Mouse (Mus musculus): ENCODE results near the gene Tmem255b. TPM values are rescaled to one million over a fixed set of nuclear protein-coding genes. Genes with fewer than 3 reads are reported as not detected.

The Tmem255b gene
- polyA plus RNA-seq (2016; fragmentation: Nextera tagmentation; extraction: Ambion mirVana) = 0.19 and 0.22 TPM in 2 replicates

- H3K36me3 ChIP-seq (replicated peaks) = no peaks in the 10 kb centered on the region
- peaks cover 34% of the 10 kb centered on the region for H3K27me3 ChIP-seq (ENCODE audit: poor library complexity, severe bottlenecking)
- WGBS = 14% methylated on average over 10 of the region's 10 CpGs
- peak within 1 kb of the TSS; percentile 18 for H3K4me3 ChIP-seq
- no peak within 1 kb of the TSS for H3K27ac ChIP-seq
- peaks cover 15% of the 10 kb centered on the region for H3K4me1 ChIP-seq
- DNase-seq (ENCODE audit: extremely low spot score, low spot score) = no peak
- no peaks in the 10 kb centered on the region for H3K9me3 ChIP-seq
Observed at GRCm38 (mm10) chr8:13434889-13435288, at the start of gene Tmem255b. Gene Tmem255b, plus strand, starts transcription at chr8:13435189.

GRCm38 (mm10) chr8:13386366-13386765, 48.6 kb upstream of the Tmem255b start:
- H3K4me1 ChIP-seq = no peaks in the 10 kb centered on the region
- no peaks in the 10 kb centered on the region for H3K9me3 ChIP-seq
- H3K36me3 ChIP-seq (replicated peaks) = peaks cover 8% of the 10 kb centered on the region
- 85% methylated on average over 13 of the region's 13 CpGs for WGBS
- H3K27ac ChIP-seq = no peak overlapping the region
- no peaks in the 10 kb centered on the region for H3K27me3 ChIP-seq (ENCODE audit: poor library complexity, severe bottlenecking)
- no peak overlapping the region for H3K4me3 ChIP-seq
- no peak for DNase-seq (ENCODE audit: extremely low spot score, low spot score)

- 87% methylated on average over 8 of the region's 8 CpGs for WGBS
Observed at GRCm38 (mm10) chr8:13387728-13388127, 47.3 kb upstream of the Tmem255b start.

GRCm38 (mm10) chr8:13388744-13389143, 46.2 kb upstream of the Tmem255b start:
- no peak for DNase-seq (ENCODE audit: extremely low spot score, low spot score)
- Histone ChIP-seq H3K4me3 (no peak overlapping the region), H3K27ac (no peak overlapping the region), H3K9me3 (no peaks in the 10 kb centered on the region), H3K36me3 (replicated peaks) (no peaks in the 10 kb centered on the region), H3K27me3 (ENCODE audit: poor library complexity, severe bottlenecking) (no peaks in the 10 kb centered on the region), H3K4me1 (no peaks in the 10 kb centered on the region)
- WGBS = 87% methylated on average over 2 of the region's 2 CpGs

More at GRCm38 (mm10) chr8:13387728-13388127, 47.3 kb upstream of the Tmem255b start:
- no peak overlapping the region for H3K4me3 ChIP-seq
- no peaks in the 10 kb centered on the region for H3K27me3 ChIP-seq (ENCODE audit: poor library complexity, severe bottlenecking)
- no peaks in the 10 kb centered on the region for H3K9me3 ChIP-seq
- no peaks in the 10 kb centered on the region for H3K36me3 ChIP-seq (replicated peaks)
- no peak for DNase-seq (ENCODE audit: extremely low spot score, low spot score)
- H3K4me1 ChIP-seq = no peaks in the 10 kb centered on the region
- H3K27ac ChIP-seq = no peak overlapping the region

GRCm38 (mm10) chr8:13393869-13394268, 41.1 kb upstream of the Tmem255b start:
- Histone ChIP-seq H3K36me3 (replicated peaks) (no peaks in the 10 kb centered on the region), H3K9me3 (no peaks in the 10 kb centered on the region), H3K27me3 (ENCODE audit: poor library complexity, severe bottlenecking) (no peaks in the 10 kb centered on the region), H3K27ac (no peak overlapping the region), H3K4me3 (no peak overlapping the region), H3K4me1 (no peaks in the 10 kb centered on the region)
- WGBS = 90% methylated on average over 7 of the region's 7 CpGs
- no peak for DNase-seq (ENCODE audit: extremely low spot score, low spot score)

GRCm38 (mm10) chr8:13396725-13397124, 38.3 kb upstream of the Tmem255b start, which contains the start of gene Atp4b:
Gene Atp4b, minus strand, starts transcription at chr8:13396825.
- H3K36me3 ChIP-seq (replicated peaks) = no peaks in the 10 kb centered on the region
- no peak within 1 kb of the TSS for H3K27ac ChIP-seq
- H3K4me3 ChIP-seq = no peak within 1 kb of the TSS
- H3K9me3 ChIP-seq = no peaks in the 10 kb centered on the region
- 87% methylated on average over 5 of the region's 5 CpGs for WGBS
- no peaks in the 10 kb centered on the region for H3K27me3 ChIP-seq (ENCODE audit: poor library complexity, severe bottlenecking)
- no peaks in the 10 kb centered on the region for H3K4me1 ChIP-seq
- DNase-seq (ENCODE audit: extremely low spot score, low spot score) = no peak

GRCm38 (mm10) chr8:13403517-13403916, 31.5 kb upstream of the Tmem255b start:
- no peaks in the 10 kb centered on the region for H3K9me3 ChIP-seq
- no peaks in the 10 kb centered on the region for H3K36me3 ChIP-seq (replicated peaks)
- H3K27me3 ChIP-seq (ENCODE audit: poor library complexity, severe bottlenecking) = no peaks in the 10 kb centered on the region
- no peak overlapping the region for H3K27ac ChIP-seq
- H3K4me3 ChIP-seq = no peak overlapping the region
- no peak for DNase-seq (ENCODE audit: extremely low spot score, low spot score)
- 83% methylated on average over 6 of the region's 6 CpGs for WGBS
- H3K4me1 ChIP-seq = no peaks in the 10 kb centered on the region

GRCm38 (mm10) chr8:13404666-13405131, 30.3 kb upstream of the Tmem255b start, which contains the start of gene Grk1:
Gene Grk1, plus strand, starts transcription at chr8:13405081.
- Histone ChIP-seq H3K4me1 (no peaks in the 10 kb centered on the region), H3K4me3 (no peak within 1 kb of the TSS), H3K27ac (no peak within 1 kb of the TSS), H3K27me3 (ENCODE audit: poor library complexity, severe bottlenecking) (no peaks in the 10 kb centered on the region), H3K36me3 (replicated peaks) (no peaks in the 10 kb centered on the region), H3K9me3 (no peaks in the 10 kb centered on the region)
- 80% methylated on average over 5 of the region's 5 CpGs for WGBS
- DNase-seq (ENCODE audit: extremely low spot score, low spot score) = no peak

GRCm38 (mm10) chr8:13406011-13406410, 29.0 kb upstream of the Tmem255b start:
- WGBS = 81% methylated on average over 5 of the region's 5 CpGs
- no peaks in the 10 kb centered on the region for H3K4me1 ChIP-seq

GRCm38 (mm10) chr8:13411597-13411996, 23.4 kb upstream of the Tmem255b start:
- Histone ChIP-seq H3K36me3 (replicated peaks) (no peaks in the 10 kb centered on the region), H3K27ac (no peak overlapping the region), H3K4me1 (no peaks in the 10 kb centered on the region), H3K9me3 (no peaks in the 10 kb centered on the region), H3K4me3 (no peak overlapping the region), H3K27me3 (ENCODE audit: poor library complexity, severe bottlenecking) (no peaks in the 10 kb centered on the region)
- WGBS = 35% methylated on average over 6 of the region's 6 CpGs
- DNase-seq (ENCODE audit: extremely low spot score, low spot score) = peak; percentile 74

More at GRCm38 (mm10) chr8:13406011-13406410, 29.0 kb upstream of the Tmem255b start:
- no peaks in the 10 kb centered on the region for H3K9me3 ChIP-seq
- H3K4me3 ChIP-seq = no peak overlapping the region
- H3K36me3 ChIP-seq (replicated peaks) = no peaks in the 10 kb centered on the region
- H3K27ac ChIP-seq = no peak overlapping the region
- no peak for DNase-seq (ENCODE audit: extremely low spot score, low spot score)
- no peaks in the 10 kb centered on the region for H3K27me3 ChIP-seq (ENCODE audit: poor library complexity, severe bottlenecking)

GRCm38 (mm10) chr8:13412891-13413558, 22.0 kb upstream of the Tmem255b start:
- DNase-seq (ENCODE audit: extremely low spot score, low spot score) = peak; percentile 53
- WGBS = 67% methylated on average over 13 of the region's 13 CpGs
- Histone ChIP-seq H3K4me1 (no peaks in the 10 kb centered on the region), H3K4me3 (no peak overlapping the region), H3K9me3 (no peaks in the 10 kb centered on the region), H3K27me3 (ENCODE audit: poor library complexity, severe bottlenecking) (no peaks in the 10 kb centered on the region), H3K36me3 (replicated peaks) (no peaks in the 10 kb centered on the region), H3K27ac (no peak overlapping the region)

- DNase-seq (ENCODE audit: extremely low spot score, low spot score) = no peak
- Histone ChIP-seq H3K27me3 (ENCODE audit: poor library complexity, severe bottlenecking) (no peaks in the 10 kb centered on the region), H3K4me1 (no peaks in the 10 kb centered on the region), H3K36me3 (replicated peaks) (no peaks in the 10 kb centered on the region), H3K9me3 (no peaks in the 10 kb centered on the region), H3K4me3 (no peak overlapping the region), H3K27ac (no peak overlapping the region)
- 56% methylated on average over 12 of the region's 12 CpGs for WGBS
Observed at GRCm38 (mm10) chr8:13413823-13414390, 21.1 kb upstream of the Tmem255b start.

GRCm38 (mm10) chr8:13415879-13416278, 19.1 kb upstream of the Tmem255b start:
- Histone ChIP-seq H3K27ac (no peak overlapping the region), H3K9me3 (no peaks in the 10 kb centered on the region), H3K36me3 (replicated peaks) (no peaks in the 10 kb centered on the region), H3K4me3 (no peak overlapping the region), H3K4me1 (no peaks in the 10 kb centered on the region), H3K27me3 (ENCODE audit: poor library complexity, severe bottlenecking) (no peaks in the 10 kb centered on the region)
- 83% methylated on average over 10 of the region's 10 CpGs for WGBS
- no peak for DNase-seq (ENCODE audit: extremely low spot score, low spot score)
